Mouse (Mus musculus): ENCODE data around the gene Gga3.

The Gga3 gene

DNA sequence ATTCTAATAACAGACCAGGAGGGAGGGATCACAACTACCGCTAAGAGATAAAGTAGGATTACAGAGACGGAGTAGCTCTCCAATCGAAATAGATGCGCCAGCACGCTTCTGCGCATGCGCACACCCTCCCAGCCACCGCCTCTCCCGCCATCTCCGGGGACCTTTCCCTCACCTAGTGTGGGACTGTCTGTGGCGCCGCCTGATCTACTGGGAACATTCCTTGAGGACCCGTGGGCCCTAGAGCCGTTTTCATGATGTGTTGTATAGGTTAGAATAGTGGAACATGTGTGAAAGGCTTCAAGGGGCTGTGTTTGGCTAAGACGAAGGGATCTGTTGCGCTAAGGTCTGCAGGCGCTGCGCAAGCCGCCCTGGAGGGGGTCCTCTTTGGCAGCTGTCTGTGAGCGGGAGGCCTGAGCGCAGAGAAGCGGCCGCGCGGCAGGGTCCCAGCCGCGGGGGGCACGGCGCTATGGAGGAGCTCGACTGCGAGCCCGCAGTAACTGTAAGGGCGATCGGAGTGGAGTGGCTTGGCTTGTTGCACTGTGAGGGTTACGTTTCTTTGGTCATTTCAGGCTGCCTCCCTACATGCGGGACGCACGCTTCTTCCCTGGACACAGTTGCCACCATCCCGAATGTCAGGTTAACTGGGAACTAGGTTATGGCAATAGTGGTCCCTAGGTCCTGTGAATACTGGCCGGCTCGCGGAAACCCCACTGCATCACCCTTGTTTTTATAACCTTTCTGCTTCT, 39.6 kb downstream of the Gga3 start, which contains the start of gene Nup85:
Gene Nup85 (plus strand): TSS at position 371 of the 746 bp plus-strand sequence.
- peak; percentile 91 for DNase-seq (ENCODE audit: low read depth, low spot score)

DNA sequence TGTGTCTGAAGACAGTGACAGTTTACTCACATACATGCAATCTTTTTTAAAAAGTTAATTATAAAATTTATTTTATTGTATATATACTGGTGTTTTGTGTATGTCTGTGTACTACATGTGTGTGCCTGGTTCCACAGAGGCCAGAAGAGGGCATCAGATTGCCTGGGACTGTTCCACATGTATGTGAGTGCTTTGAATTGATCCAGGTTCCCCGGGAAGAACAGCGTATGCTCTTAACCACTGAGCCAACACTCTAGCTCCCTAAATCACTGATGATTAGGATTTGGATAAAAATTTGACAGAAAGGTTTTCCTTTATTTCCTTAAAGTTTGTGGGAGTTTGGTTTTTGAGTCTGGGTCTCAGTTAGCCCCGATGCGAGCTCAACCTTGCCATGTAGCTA, 40.4 kb downstream of the Gga3 start:
- DNase-seq (ENCODE audit: low read depth, low spot score): no peak

DNA sequence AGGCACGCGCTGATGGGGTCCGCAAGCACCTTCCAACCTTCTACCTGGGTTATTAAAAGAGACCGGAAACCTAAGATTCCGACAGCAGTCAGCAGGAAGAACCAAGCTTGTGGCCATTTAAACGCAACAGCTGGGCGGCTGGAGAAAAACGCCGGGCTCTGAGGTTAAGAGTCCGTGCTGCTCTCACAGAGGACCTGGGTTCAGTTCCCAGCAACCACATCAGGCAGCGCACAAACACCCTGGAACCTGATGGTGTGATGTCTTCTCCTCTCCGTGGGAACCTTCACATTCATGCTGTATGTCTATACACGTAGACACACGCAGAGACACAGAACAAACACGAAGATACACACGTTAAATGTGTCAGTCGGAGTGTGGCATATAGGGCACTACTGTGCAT, 48.1 kb downstream of the Gga3 start:
- no peak for DNase-seq (ENCODE audit: low read depth, low spot score)

DNA sequence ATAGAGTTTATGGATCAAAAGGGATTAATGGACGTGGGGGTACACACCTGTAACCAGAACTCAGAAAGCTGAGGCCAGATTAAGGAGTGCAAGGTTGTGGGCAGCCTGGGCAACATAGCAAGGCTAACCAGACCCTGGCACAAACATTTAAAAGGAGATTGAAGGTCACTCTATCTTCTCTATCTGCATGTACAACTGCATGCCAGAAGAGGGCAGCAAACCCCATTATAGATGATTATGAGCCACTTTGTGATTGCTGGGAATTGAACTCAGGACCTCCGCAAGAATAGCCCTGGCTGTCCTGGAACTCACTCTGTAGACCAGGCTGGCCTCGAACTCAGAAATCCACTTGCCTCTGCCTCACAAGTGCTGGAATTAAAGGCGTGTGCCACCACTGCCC, 51.1 kb downstream of the Gga3 start:
- DNase-seq (ENCODE audit: low read depth, low spot score): no peak

DNA sequence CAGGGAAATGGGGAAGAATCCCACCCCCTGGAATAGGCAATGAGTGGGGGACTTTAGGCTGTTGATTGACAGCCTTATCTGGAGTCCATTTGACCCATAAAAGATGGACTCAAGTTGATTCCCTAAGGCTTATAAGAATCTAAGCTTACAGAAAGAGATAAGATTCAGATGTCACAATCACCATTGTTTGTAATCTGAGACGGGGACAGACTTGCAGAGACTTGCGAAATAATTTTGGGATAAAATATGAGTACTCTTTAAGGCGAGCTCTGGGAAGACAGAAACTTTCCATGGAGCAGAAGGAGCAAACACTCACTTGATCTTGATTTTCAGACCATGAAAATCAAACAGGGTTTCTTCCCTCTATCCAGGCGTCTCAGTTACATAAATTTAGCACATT, 60.3 kb downstream of the Gga3 start:
- no peak for DNase-seq (ENCODE audit: low read depth, low spot score)

DNA sequence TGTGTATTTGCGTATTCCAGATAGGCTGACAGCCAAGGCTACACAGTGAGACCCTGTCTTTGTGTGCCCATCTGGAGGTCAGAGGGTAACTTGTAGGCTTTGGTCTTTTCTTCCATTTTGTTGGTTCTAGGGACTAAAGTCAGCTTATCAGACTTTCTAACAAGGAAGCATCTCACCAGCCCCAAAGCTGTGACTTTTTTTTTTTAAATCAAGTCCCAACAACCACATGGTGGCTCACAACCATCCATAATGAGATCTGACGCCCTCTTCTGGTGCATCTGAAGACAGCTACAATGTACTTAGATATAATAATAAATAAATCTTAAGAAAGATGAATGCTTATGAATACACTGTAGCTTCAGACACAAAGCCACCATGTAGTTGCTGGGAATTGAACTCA, 65.8 kb downstream of the Gga3 start:
- no peak for DNase-seq (ENCODE audit: low read depth, low spot score)

DNA sequence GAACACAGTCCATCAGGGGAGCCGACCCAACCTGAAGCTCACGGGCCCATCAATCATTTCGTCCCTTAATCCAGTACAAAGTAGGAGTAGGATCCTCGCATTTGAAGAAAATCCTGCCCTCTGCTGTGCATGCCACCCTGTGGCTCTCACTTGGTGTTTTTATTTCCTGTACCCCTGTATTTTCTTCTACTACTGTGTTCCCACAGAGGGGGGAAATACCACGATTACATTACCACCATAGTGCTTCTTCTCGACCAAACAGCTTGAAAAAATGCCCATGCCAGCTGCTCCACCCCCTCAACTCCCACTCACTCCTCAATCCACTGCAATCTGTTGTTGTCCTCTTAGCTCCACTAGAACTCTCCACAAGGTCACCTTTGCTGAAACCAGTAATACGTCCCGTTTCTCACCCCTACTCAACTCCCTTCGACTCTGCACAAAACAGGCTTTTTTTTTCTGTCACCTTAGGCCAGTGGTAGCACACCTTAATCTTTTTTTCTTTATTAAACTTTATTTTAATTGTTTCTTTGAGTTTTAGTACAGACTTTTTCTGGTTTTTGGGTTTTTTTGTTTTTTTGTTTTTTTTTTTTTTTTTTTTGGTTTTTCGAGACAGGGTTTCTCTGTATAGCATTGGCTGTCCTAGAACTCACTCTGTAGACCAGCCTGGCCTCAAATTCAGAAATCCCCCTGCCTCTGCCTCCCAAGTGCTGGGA, 66.8 kb downstream of the Gga3 start:
- no peak for DNase-seq (ENCODE audit: low read depth, low spot score)

DNA sequence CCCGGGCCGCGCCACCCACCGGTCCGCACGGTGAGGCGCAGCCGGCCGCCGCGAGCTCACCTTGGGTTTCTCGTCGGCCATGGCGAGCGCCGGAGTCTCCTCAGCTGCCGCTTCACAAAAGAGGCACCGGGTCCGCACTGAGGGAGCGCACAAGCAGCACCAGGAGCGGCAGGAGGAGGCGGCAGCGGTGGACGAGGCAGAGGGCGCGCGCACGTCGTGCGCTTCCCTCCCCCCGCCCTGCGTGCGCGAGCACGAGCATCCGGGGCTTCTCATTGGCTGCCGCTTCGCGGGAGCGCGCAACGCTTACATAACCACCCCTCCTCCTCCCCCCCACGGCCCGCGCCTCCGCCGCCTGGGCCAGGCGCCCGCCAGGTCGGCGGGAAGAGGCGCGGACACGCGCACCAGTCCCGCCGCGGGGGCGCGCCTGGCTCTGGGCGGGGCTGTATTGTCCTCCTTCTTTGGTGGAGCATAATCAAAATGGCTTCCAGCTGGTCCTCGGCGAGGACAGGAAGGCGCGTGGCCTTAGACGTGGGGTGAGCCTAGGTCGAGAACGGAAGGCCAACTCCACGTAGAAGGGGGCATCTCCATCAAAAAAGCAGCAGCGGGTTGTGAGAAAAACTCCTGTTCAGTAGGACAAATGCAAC, 67.7 kb downstream of the Gga3 start, which contains the start of gene Sumo2:
Gene Sumo2 (minus strand): TSS at position 239 of the 644 bp plus-strand sequence.
- DNase-seq (ENCODE audit: low read depth, low spot score): peak; percentile 91

DNA sequence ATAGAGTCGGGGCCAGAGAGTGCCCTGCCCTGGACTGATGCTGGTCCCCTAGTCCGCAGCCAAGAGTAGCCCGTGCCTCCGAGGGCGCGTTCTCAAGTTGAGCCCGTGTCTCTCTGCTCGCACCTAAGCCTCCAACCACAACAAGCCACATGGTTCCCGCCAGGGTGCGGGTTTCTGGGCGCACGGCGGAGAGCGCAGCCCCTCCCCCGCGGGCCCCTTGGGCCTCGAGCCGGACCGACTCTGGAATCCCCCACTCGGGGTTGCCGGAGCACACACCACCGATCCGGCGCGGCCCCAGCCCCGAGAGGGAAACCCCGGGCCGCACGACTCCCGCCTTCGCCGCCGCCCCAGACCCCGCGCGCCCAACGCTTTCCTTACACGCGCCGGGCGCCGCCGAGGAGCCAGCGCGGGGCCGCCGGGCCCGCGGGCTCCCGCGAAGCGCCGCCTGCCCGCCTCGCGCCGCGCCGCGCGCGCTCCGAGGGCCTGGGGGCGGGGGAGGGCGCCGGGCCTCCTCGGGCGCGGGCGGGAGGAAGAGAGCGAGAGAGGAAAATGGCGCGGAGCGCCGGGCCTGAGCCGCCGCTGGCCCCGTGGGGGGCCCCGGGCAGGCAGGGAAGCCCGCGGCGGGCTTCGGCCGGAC, 68.3 kb downstream of the Gga3 start:
- DNase-seq (ENCODE audit: low read depth, low spot score): no peak

DNA sequence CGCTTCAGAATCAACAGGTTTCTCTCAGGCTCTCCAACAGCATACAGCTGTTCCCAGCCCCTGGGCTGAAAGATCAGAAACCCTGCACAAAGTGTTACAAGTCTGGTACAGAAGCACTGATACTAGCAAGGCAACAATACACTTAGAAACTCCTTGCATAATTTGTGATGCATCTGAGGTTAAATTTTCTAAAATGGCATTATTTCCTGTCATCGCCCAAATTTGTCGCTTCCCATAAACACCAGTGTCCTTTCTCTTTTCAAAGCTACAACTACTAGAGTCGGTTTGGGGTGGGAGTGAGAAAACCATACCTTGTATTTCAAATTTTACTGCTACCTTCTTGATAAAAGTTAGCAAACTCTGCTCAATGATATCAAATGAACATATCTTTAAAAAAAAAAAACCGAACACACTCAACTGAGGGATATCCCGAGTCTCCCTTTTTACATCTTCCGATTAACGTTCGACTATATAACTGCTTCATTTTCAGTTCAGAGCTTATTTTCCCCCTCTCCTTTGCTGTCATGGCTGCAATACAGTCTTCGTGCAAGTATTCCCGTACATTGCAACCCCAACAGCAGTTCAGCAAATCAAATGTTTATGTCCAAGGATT, 69.0 kb downstream of the Gga3 start:
- no peak for DNase-seq (ENCODE audit: low read depth, low spot score)
